Mouse (Mus musculus) neural tube, embryonic 12.5 days (tissue): ENCODE results near the gene Gm10352. TPM values are rescaled to one million over a fixed set of nuclear protein-coding genes. Genes with fewer than 3 reads are reported as not detected.
"Not testable (repeated sequence)": the region's sequence is repeated elsewhere in the genome, so short reads cannot be mapped to it uniquely, and the experiment has no call there.

Source experiments
- ATAC-seq: fragments of 200-750 bp; cut with Nextera tagmentation; 2 replicates; pipeline ENCODE4 v1.8.0; 2017; ENCODE audit warnings: low read depth, mild to moderate bottlenecking, moderate TSS enrichment, moderate library complexity; ENCODE audit not compliant: low FRiP score
- H3K27ac ChIP-seq: fragments of 300-500 bp; sonication (generic); 2 replicates; pipeline ENCODE4 v1.5.1; 2016
- H3K27me3 ChIP-seq: fragments of 300-500 bp; sonication (generic); replicated peaks from 2 replicates; pipeline ENCODE4 v1.6.1; 2016; ENCODE audit warnings: mild to moderate bottlenecking
- H3K36me3 ChIP-seq: fragments of 300-500 bp; sonication (generic); 2 replicates; pipeline ENCODE4 v1.6.1; 2016; ENCODE audit warnings: mild to moderate bottlenecking
- H3K4me1 ChIP-seq: fragments of 300-500 bp; sonication (generic); 2 replicates; pipeline ENCODE4 v1.6.1; 2016
- H3K4me2 ChIP-seq: fragments of 300-500 bp; sonication (generic); replicated peaks from 2 replicates; pipeline ENCODE4 v1.6.1; 2016; ENCODE audit warnings: mild to moderate bottlenecking
- H3K4me3 ChIP-seq: fragments of 300-500 bp; sonication (generic); 2 replicates; pipeline ENCODE4 v1.5.1; 2016
- H3K9ac ChIP-seq: fragments of 300-500 bp; sonication (generic); 2 replicates; pipeline ENCODE4 v1.6.1; 2016; ENCODE audit warnings: mild to moderate bottlenecking
- H3K9me3 ChIP-seq: fragments of 300-500 bp; sonication (generic); 2 replicates; pipeline ENCODE4 v1.6.1; 2016; ENCODE audit warnings: mild to moderate bottlenecking
- WGBS: fragments of 180-500 bp; shearing (Covaris S2); methylation state at CpG from one replicate; pipeline ENCODE4 v1.1.7; 2016; 5-methylcytosine and 5-hydroxymethylcytosine counted together
- polyA plus RNA-seq: library from polyadenylated mRNA; unstranded; fragments of >200 nt; fragmentation: Nextera tagmentation; extraction: Ambion mirVana; gene quantifications from 2 replicates; pipeline ENCODE4 v1.2.1, GENCODE M21; 2016

Gene Gm10352
- polyA plus RNA-seq, result 0.16 TPM in 1 of 2 replicates, not detected in the other

- no CpG with 5 or more reads among the region's 9 CpGs for WGBS
Observed at GRCm38 (mm10) chrY:2900689-2901088, at the start of gene Gm10352. Gene Gm10352 (plus strand): TSS chrY:2900989.

GRCm38 (mm10) chrY:2932282-2932681 lies 31.5 kb downstream of the Gm10352 start, which contains the start of gene Gm29289:
Gene Gm29289 (plus strand): TSS chrY:2932582.
- WGBS, result no CpG with 5 or more reads among the region's 9 CpGs
- H3K9ac ChIP-seq, H3K27ac ChIP-seq, H3K27me3 ChIP-seq, H3K36me3 ChIP-seq, H3K4me1 ChIP-seq, H3K4me3 ChIP-seq, H3K4me2 ChIP-seq, H3K9me3 ChIP-seq, ATAC-seq: not testable (repeated sequence)

More at GRCm38 (mm10) chrY:2900689-2901088, at the start of gene Gm10352:
- not testable (repeated sequence) for H3K9ac ChIP-seq, H3K36me3 ChIP-seq, H3K4me1 ChIP-seq, H3K27ac ChIP-seq, ATAC-seq, H3K4me3 ChIP-seq, H3K4me2 ChIP-seq, H3K27me3 ChIP-seq, H3K9me3 ChIP-seq

Other genes with a start within 250 kb of the Gm10352 start
- not detected in 2 replicates for gene Sry, start 237.3 kb upstream of the Gm10352 start, polyA plus RNA-seq
- not detected in 2 replicates for gene H2al2b, start 180.3 kb upstream of the Gm10352 start, polyA plus RNA-seq
- gene Gm4064, start 104.8 kb upstream of the Gm10352 start, polyA plus RNA-seq, result not detected in 2 replicates
- not detected in 2 replicates for gene Rbmy, start 70.3 kb upstream of the Gm10352 start, polyA plus RNA-seq
- gene Gm10256, start 70.3 kb upstream of the Gm10352 start, polyA plus RNA-seq, result not detected in 2 replicates
- not detected in 2 replicates for gene Gm29289, start 31.6 kb downstream of the Gm10352 start, polyA plus RNA-seq